Mouse (Mus musculus) bone marrow macrophage, adult 2 months (primary cell): ENCODE measurements at regions not wholly inside any gene's neighbourhood (a gene's known extent, or its start where the extent isn't known, plus 50 kb on each side); places are given as distances from the start of the nearest gene placed in this dataset.

Experiments used
- CTCF ChIP-seq: IDR thresholded peaks from 2 replicates; pipeline ENCODE4 v1.5.1; 2012; ENCODE audit warnings: low read depth, mild to moderate bottlenecking, low read length, moderate library complexity
- POLR2A ChIP-seq: IDR thresholded peaks from 2 replicates; pipeline ENCODE4 v1.6.1; 2012; ENCODE audit warnings: mild to moderate bottlenecking, low read depth, low read length, borderline replicate concordance

- no peak for TF ChIP-seq POLR2A
- TF ChIP-seq CTCF, result no peak
These were observed 149.3 kb upstream of the Gm9833 start for GRCm38 (mm10) chr3:9938651-9939050.
